Mouse (Mus musculus) left cerebral cortex, adult 9 months (tissue): ENCODE results near the gene Defb36.

Experiments used
- DNase-seq, 2 experiments: peaks; one replicate each; pipeline ENCODE4 v3.0.0; 2022; ENCODE audit warnings: low spot score in 2 of 2

Defb36 gene

DNA sequence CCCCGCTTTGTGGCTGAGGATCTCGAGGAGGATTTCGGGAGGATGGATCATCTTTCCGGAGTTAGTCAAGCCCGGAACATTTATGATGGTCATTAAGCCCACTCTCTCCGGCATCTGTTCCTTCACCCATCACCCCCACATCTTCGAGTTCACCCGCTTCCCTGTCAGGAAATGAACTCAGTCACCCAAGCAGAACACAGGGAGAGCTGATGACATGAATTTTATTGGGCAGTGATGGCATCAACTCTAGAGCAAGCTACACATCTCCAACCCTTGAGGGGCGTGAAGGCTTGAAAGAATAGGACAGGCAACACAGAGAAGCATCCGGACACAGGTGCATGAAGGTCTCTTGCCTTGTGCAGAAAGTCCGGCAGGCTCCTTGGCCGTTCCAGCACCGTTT is 18.0 kb downstream of the Defb36 start:
- no peak for DNase-seq

DNA sequence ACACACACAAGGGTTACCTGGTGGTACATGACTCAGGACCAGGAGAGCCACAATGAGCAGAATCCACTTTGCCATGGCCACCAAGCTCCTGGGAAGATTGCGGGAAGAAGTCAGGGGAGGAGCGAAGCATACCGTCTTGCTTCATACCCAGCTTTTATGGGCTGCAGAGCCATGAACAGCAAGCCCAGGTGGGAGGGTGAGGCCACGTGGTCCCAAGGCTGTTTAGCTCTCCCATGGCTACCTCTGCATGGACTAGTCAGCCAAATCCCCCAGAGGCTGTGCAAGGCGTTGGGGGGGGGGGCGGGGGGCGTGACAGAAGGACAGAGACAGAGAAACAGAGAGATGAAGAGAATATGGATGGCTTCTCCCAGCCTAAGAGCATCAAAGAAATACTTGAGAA is 18.8 kb downstream of the Defb36 start, which contains the start of gene Defb25:
Gene Defb25, minus strand, starts transcription at position 101 of the 400 bp plus-strand sequence.
- no peak for DNase-seq

DNA sequence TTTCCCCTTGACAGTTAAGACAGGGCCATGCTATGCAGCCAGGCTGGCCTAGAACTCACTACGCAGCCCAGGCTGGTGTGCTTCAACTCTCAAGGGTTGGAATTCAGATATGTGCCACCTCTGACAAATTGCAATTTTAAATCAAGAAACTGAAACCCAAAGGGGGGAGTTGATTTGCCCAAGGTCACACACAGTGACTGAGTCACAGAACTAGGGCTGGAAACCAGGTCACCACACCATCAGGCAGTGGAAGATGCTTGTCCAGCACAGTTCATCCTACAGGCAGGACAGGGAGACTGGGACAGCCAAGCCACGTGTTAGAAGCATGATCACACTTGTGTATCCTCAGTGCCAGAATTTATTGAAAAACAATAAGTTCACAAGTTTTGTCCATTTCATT is 20.4 kb downstream of the Defb36 start:
- DNase-seq, result no peak

DNA sequence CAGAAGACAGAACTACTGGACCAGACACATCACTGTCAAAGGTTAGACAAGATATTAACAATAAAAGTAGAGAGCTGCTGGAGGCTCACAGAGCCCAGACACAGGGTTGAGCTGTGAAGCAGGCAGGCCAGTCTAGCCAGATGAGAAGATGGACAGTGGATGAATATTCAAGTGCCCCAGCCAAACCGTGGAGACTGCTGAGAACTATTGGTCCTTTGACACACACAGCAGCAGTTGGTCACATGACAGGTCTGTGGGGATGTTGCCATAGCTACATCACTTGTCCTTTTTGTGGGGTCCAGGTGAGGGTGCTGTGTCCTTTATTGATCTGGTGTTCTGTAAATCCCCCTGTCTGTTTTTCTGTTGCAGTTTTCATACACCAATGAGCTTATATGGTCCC is 21.1 kb downstream of the Defb36 start:
- no peak for DNase-seq

DNA sequence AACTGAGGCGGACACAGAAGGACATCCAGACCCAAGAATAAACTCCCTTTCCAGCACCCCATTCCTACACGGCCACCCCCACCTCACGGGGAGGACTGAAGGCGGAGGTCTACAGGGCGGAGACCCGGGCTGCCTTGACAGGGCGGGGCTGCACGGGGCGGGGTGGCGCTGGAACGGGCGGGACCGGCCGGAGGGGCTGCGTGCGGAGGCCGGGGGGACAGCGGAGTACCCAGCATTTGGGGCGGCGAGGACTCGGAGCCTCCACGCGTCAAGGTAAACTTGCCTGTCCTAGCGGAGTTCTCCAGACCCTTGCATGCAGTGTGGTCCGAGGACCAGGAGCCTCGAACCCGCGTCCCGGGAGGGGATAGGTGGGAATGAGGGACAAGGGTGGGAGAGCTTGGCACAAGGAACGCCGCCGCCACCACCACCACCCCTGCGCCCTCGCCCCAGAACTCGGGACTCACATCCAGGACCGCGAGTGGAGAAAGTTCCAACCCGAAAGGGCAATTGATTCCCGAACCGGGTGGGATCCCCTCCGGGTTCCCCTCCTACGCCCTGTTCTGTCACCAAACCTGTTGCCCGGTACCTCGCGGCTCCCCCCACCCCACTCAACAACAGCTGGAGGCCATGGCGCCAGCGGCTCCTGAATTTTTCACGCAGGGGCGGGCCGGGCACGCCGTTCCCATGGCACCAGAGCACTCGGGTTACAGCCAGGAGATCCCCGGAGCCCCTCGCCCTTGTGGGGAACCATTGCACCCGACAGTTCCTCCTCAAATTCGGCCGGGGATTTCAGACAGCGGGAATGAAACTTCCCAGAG is 22.9 kb downstream of the Defb36 start, which contains the start of gene Rem1:
Gene Rem1, plus strand, starts transcription at position 178 of the 818 bp plus-strand sequence.
- DNase-seq, result no peak

DNA sequence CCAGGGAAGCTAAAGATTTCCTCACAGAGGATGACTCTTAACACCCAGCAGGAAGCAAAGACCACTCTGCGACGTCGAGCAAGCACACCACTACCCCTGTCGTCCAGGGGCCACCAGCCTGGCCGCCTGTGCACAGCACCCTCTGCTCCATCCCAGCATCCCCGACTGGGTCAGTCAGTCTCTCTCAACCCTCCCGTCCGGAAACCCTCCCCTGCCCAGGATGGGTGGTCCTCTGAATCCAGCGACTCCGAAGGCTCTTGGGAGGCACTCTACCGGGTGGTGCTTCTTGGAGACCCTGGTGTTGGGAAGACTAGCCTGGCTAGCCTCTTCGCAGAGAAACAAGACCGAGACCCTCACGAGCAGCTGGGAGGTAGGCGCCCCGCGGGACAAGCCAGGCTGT is 23.9 kb downstream of the Defb36 start:
- no peak for DNase-seq

DNA sequence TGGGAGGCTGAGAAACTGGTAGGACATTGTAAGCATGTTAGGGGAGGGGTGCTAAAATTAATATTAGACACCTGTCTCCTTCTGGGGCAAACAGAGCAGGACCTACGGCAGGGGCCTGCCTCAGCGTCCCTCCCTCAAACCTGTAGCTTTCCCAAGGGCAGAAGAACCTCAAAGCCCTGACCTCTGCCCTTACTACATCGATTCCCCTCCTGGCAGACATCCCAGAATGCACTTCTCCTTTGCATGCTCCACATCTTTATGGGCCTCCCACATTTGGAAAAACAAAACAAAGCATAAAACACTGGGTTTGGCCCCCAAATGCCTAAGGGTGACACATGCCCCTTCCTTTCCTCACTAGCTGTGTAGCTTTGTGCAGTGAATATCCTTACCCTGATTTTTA is 25.1 kb downstream of the Defb36 start:
- no peak for DNase-seq

DNA sequence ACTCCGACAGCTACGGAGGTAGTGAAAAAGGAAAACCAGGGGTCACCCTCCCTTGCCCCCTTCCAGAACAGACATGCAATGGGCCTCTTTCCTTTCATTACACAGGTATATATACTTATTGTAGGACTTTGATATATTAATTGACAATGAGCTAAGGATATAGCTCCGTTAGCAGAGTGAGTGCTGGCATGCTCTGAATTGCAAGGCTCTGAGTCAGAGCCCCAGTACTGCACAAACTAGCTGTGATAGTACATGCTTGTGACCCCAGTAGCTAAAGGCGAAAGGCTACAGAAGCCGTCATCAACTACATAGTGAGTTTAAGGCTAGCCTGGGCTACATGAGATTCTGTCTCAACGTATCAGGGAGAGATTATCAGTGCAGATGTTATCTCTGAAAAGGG is 25.8 kb downstream of the Defb36 start:
- no peak for DNase-seq

DNA sequence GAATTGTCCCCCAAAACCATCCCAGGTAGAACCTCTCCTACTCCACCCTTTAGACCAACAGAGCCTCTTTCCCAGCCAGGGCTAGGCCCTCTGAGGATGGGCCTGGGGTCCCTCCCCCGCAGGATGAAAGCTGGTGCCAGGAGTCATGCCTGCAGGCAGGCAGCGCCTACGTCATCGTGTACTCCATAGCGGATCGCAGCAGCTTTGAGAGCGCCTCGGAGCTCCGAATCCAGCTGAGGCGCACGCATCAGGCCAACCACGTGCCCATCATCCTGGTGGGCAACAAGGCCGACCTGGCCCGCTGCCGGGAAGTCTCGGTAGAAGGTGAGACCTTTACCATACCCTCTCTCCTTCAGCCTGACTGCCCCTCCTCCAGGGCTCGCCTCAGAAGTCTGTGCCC is 29.2 kb downstream of the Defb36 start:
- no peak for DNase-seq

DNA sequence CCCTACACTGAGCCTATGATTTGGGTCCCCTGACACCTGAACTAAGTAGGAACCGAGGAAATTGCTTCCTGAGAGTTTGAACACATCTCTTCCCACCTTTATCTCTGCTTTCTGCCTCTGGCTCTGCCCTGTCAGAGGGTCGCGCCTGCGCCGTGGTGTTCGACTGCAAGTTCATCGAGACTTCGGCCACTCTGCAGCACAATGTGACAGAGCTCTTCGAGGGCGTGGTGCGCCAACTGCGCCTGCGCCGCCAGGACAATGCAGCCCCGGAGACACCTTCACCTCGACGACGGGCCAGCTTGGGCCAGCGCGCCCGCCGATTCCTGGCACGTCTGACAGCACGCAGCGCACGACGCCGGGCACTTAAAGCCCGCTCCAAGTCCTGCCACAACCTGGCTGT is 30.2 kb downstream of the Defb36 start:
- DNase-seq, result no peak

DNA sequence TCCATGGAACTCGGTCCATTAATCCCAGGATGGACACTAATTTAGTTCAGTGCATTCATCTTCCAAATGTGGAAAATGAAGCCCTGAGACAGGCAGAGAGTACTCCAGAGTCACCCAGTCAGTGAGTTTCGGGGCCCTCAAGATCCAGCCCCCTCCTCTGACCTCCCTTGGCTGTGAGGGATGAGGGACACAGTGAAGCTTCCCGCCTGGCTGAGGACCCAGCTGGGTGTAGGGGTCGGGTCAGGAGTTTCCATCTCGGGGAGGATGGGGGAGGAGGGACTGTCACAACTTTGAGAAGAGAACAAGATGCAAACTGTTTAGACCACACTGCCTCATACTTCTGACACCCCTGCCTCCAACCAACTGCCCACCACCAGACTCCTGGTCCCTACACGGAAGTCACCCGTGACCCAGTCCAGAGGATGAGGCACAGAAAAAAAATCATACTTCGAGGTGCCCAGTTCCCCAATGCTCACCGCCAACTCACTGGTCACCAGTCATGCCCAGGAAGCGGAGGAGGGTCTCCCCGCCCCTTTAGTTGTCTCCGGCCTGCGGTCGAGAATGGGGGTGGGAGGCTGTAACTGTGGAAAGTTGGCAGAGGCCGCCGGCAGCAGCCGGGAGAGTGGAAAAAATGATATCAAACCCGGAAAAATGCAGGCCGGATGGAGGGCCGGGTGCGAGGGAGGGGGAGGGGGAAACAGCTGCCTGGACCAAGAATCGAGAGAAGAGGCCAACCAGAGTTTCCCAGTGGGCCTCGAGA is 32.3 kb downstream of the Defb36 start:
- DNase-seq, result no peak

DNA sequence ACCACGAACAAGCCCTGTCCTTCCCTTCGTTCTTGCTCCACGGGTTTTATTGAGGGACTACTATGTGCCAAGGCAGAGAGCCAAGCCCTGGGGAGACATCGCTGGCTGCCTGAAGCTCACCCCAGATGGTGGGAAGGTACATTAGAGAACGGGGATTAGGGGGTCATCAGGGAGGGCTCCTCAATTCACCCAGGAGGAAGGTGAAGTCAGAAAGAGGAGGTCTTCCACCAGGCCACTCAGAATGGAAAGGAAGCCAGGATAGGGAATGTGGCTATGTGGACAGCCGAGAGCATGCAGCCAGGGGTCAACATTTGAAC is 32.8 kb downstream of the Defb36 start:
- DNase-seq, result no peak

DNA sequence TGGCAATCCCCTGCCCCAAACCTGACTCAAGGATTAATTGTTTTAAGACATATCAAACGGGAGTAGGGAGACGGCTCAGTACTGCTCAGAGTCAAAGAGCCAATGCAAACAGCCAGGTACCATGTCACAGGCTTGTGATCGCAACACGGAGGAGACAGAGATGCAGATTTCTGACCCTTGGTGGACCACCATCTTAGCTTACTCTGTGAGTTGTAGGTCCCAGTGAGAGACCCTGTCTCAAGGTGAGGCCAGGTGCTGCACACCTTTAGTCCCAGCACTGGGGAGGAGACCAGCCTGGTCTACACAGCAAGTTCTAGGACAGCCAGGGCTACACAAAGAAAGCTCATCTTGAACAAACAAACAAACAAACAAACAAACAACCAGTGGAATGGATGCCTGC is 33.3 kb downstream of the Defb36 start:
- DNase-seq, result no peak

DNA sequence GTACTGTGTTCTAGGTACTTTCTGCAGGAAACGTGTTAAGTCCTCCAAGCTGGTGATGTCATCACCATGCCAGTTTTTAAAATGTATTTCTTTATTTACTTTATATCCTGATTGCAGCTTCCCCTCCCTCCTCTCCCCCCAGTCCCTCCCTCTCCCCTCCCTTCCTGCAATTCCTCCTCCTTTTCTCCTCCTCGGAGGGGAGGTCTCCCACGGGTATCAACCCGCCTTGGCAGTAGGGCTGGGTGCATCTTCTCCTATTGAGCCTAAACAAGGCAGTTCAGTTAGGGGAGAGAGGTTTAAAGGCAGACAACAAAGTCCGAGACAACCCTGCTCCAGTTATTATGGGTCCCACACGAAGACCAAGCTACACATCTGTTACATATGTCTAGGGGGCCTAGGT is 34.7 kb downstream of the Defb36 start:
- DNase-seq, result no peak

DNA sequence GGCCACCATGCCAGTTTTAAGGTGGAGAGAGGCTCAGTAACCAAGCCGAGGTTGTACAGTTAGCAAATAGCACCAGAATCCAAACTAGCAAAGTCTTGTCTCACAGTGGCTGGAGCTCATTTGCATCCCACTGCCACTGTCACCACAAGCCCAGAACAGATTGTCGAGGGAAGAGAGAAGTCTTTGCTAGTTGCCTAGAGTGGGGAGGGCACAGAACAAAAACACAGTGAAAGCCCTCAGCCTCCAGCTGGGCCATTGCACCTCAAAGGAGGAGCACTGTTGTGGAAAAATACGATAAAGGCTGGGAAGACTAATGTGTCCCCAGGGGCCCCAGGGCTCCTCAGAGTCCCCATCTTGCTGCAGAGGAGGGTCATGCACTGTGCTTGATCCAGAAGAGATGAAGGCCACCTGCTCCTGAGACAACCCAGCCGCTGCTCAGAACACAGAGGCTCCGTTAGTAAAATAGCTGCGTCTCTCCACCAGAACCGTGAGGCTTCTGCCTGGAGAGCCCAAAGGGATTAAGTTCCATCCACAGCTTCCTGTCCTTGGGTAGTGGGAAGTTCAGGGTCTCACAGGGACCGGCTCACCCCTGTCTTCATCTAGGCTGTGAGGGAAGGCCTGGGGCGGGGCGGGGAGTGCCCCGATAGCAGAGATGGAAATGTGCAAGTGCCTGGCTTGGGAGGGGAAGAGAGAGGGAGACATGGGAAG is 35.4 kb downstream of the Defb36 start:
- no peak for DNase-seq

DNA sequence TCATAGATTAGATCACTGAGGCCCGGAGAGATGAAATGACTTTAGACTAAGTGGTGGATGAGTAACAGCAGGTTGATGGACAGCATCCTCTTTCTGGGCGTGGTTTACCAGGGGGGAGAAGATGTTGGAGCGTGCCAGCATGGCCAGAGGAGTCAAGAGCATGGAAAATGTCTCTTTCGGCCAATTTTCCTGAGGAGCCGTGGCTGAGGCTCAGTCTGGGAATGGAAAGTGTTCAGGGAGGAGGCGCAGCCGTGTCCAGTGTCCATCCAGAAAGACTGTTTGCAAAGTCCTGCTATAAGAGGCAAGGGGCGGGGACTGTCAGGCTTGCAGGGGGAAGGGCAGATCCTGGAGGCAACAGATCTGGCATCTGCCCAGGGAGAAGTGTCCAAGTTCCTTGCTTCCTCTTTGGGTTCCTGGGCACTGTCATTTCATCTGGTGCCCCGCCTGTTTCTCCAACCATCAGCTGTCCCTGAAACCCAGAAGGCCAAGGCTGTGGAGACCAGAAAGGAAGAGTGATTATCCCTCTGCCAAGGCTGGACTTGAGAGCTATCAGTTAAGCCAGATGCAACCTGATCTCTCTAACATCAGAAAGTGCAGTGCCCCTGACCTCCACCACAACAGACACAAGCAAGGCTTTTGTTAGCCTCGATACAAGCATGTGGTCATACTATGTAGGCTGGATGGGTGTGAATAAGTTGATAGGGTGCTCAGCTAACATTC is 48.9 kb downstream of the Defb36 start:
- DNase-seq, result no peak

DNA sequence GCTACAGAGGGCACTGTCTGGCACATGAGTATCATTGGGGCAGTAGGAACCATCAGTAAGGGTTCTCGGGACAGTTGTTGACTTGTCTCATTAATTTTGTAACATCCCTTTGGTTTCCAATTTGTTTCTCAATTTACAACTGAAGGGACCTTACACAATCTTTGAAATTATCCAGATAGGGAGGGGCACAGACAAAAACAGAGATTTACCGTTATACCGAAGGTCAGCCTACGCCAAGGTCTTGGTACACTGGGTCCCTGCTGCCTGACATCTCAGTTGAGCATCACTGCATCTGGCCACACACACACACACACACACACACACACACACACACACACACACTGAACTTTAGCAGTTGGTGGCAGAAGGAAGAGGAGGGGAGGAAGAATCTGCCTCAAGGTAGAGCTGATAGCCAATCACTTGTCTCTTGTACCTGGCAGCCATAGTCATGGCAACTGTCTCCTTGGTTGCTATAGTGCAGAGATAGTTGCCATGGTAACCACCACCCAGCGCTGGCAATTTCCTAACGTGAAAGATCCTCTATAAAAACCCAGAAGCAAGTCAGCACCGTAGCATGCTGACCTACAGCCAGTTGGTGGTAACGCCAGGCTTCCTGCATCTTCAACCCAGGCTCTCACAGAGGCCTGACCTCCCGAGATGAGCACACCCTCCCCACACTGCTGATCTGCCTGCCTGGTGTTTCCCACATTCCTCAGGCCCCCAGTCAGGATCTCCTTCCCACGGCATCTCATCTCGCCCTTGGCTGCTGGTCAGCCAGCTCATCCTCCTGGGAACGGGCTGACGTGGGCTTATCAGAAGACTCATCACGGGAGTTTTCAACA is 50.0 kb downstream of the Defb36 start:
- peak; percentile 87 to 89 for DNase-seq

DNA sequence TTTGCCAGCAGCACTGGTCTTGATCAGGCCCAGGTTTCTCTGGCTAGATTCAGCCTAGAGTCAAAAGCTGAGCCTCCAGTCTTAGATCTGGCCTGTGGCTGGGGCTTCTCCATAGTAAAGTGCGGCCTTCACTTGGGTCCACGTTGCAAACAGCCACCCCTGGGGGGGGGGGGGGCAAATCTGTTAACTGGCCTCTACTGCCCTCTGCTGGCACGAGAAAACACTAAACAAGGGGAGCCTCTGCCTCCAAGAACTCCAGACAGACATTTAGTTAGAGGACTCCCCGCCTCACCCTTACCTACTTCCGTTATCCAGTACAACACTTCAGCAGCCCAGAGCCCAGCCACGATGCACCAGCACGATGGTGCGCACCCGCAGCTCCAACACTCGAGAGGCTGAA is 53.3 kb downstream of the Defb36 start:
- DNase-seq, result no peak

DNA sequence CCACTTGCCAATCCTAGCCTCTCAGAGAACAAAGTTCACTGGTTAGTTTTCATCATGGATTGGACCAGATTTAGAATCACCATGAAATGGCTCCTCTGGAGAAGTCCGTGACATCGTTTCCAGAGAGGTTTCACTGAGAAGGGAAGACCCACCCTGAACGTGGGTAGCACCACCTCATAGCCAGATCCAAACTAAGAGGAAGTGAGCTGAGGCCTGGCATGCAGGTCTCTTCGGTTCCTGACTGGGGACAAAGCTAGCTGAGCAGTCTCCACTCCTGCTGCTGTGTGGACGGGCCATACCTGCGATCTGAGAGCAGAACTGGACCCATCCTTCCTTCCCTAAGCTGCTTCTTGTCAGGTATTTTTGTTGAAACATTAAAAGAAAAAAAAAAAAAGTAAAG is 57.0 kb downstream of the Defb36 start:
- DNase-seq, result no peak
